16 mouse cellular contexts compared by ENCODE assay signal in the genomic region with DNA sequence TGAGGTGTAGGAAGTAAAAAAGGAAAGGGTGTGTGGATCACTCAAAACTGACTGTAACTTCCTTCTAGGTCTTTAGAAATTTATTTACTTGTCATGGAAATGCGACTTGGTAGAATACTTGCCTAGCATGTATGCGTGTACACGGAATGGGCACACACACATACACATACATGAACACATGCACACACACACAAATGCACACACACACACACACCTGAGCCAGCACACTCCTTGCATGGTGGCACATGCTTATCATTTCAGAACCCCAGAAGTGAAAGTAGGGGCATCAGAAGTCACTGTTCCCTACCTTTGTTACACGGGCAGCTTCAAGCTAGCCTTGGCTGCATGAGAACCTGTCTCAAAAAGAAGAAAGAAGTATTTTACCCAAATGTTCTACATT.
A peak's percentile ranks its signal among the peaks of the same experiment; 100 is the strongest.
DNase-seq lines count a peak whose midpoint lies in the region; ATAC-seq and TF ChIP-seq lines count a peak whose summit lies in the region.
"Had no signal": no experiment of that assay in that cellular context is flagged by ENCODE, and none has a peak within 500 bp of the region (broad histone marks: within the 10 kb centered on the region; RNA-seq: fewer than 3 reads in every experiment).

No protein-coding gene starts in this region.

- intact Hi-C loops in gastrocnemius, adult 2 months (cut with DNase I), result no loop called here

- H3K36me3 ChIP-seq in lung, postnatal 0 days (ENCODE audit: insufficient read depth, low read length), result no peaks in the 10 kb centered on the region
- no peaks in the 10 kb centered on the region for H3K36me3 ChIP-seq in intestine, embryonic 16.5 days (ENCODE audit: control insufficient read depth, insufficient read depth, low read length)
- no peaks in the 10 kb centered on the region for H3K36me3 ChIP-seq in stomach, postnatal 0 days (ENCODE audit: control insufficient read depth, insufficient read depth, low read length)
- H3K36me3 ChIP-seq: liver, embryonic 15.5 days had no signal

- TF ChIP-seq CTCF in gastrocnemius, adult 2 months (IDR thresholded peaks at IDR 0.05), result no peak
- TF ChIP-seq CTCF in lung, postnatal 0 days (IDR thresholded peaks at IDR 0.05), result no peak
- TF ChIP-seq CTCF in stomach, postnatal 0 days (IDR thresholded peaks at IDR 0.05; ENCODE audit: low read depth), result no peak

- no peak for TF ChIP-seq EP300 in lung, postnatal 0 days (IDR thresholded peaks at IDR 0.05)
- no peak for TF ChIP-seq EP300 in stomach, postnatal 0 days (optimal IDR thresholded peaks at IDR 0.05)

- H3K4me3 ChIP-seq in gastrocnemius, adult 2 months, result peak overlapping the region; percentile 79
- no peak overlapping the region for H3K4me3 ChIP-seq in lung, postnatal 0 days (ENCODE audit: low read depth, low read length)
- H3K4me3 ChIP-seq in intestine, embryonic 16.5 days (ENCODE audit: low read length), result peak overlapping the region; percentile 10
- peak overlapping the region; percentile 47 for H3K4me3 ChIP-seq in stomach, postnatal 0 days (ENCODE audit: low read depth, low read length)
- H3K4me3 ChIP-seq: liver, embryonic 15.5 days had no signal

- H3K27ac ChIP-seq in gastrocnemius, adult 2 months, result peak overlapping the region; percentile 86
- H3K27ac ChIP-seq in lung, postnatal 0 days (ENCODE audit: low read length), result no peak overlapping the region
- H3K27ac ChIP-seq in intestine, embryonic 16.5 days (ENCODE audit: low read length), result no peak overlapping the region
- peak overlapping the region; percentile 50; the same call in 1 of the 2 replicates for H3K27ac ChIP-seq in stomach, postnatal 0 days (replicated peaks)
- H3K27ac ChIP-seq: hindbrain, postnatal 0 days; liver, embryonic 15.5 days had no signal

- no peak for DNase-seq in gastrocnemius, adult 2 months
- no peak for DNase-seq in gastrocnemius, postnatal 25 days
- DNase-seq in lung, postnatal 0 days (ENCODE audit: low spot score), result no peak
- DNase-seq in lung, postnatal 25 days (ENCODE audit: low spot score), result no peak
- no peak for DNase-seq in stomach, postnatal 0 days (ENCODE audit: low spot score)
- no peak for DNase-seq in thymus, postnatal 25 days
- DNase-seq in retina, embryonic 14.5 days (ENCODE audit: low spot score), result no peak
- DNase-seq: adrenal gland, postnatal 36 days; heart, adult 11 months; heart, postnatal 14 days; midbrain, embryonic 14.5 days; right cerebral cortex, postnatal 25 days had no signal

- H3K4me2 ChIP-seq in lung, postnatal 0 days (replicated peaks; ENCODE audit: low read depth, low read length), result peak overlapping the region; percentile 9; the same call in 1 of the 2 replicates
- H3K4me2 ChIP-seq in intestine, embryonic 16.5 days (ENCODE audit: low read depth, low read length), result peak overlapping the region; percentile 40
- H3K4me2 ChIP-seq in stomach, postnatal 0 days (replicated peaks; ENCODE audit: low read depth), result peak overlapping the region; percentile 61
- H3K4me2 ChIP-seq: liver, embryonic 15.5 days had no signal

- H3K4me1 ChIP-seq in lung, postnatal 0 days (ENCODE audit: insufficient read depth, low read depth, low read length), result peaks cover 30% of the 10 kb centered on the region; the same call in 1 of the 2 replicates
- peaks cover 51% of the 10 kb centered on the region for H3K4me1 ChIP-seq in intestine, embryonic 16.5 days (ENCODE audit: control insufficient read depth, insufficient read depth, low read length)
- peaks cover 22% of the 10 kb centered on the region for H3K4me1 ChIP-seq in stomach, postnatal 0 days (replicated peaks; ENCODE audit: control insufficient read depth, insufficient read depth)

- no peaks in the 10 kb centered on the region for H3K9me3 ChIP-seq in lung, postnatal 0 days (ENCODE audit: low read length)
- H3K9me3 ChIP-seq in intestine, embryonic 16.5 days (ENCODE audit: control insufficient read depth, low read length), result no peaks in the 10 kb centered on the region
- H3K9me3 ChIP-seq in stomach, postnatal 0 days (ENCODE audit: control insufficient read depth, low read length), result no peaks in the 10 kb centered on the region
- H3K9me3 ChIP-seq: G1E; liver, embryonic 15.5 days had no signal

- WGBS in lung, postnatal 0 days, result 56% methylated on average over 4 of the region's 4 CpGs
- 70% methylated on average over 4 of the region's 4 CpGs for WGBS in intestine, embryonic 16.5 days
- WGBS in stomach, postnatal 0 days, result 68% methylated on average over 4 of the region's 4 CpGs

- H3K9ac ChIP-seq in lung, postnatal 0 days (replicated peaks; ENCODE audit: low read depth), result no peak overlapping the region
- no peak overlapping the region; the same call in 1 of the 2 replicates for H3K9ac ChIP-seq in intestine, embryonic 16.5 days (ENCODE audit: low read depth, low read length)
- no peak overlapping the region for H3K9ac ChIP-seq in stomach, postnatal 0 days (ENCODE audit: low read length)
- H3K9ac ChIP-seq: liver, embryonic 15.5 days had no signal

- ATAC-seq in lung, postnatal 0 days, result no peak
- ATAC-seq in intestine, embryonic 16.5 days, result no peak
- ATAC-seq in stomach, postnatal 0 days (ENCODE audit: low FRiP score, low TSS enrichment), result no peak
- ATAC-seq: hindbrain, postnatal 0 days had no signal

- no peaks in the 10 kb centered on the region for H3K27me3 ChIP-seq in lung, postnatal 0 days (replicated peaks; ENCODE audit: insufficient read depth, low read length)
- H3K27me3 ChIP-seq in intestine, embryonic 16.5 days (replicated peaks; ENCODE audit: control insufficient read depth, insufficient read depth, low read length), result no peaks in the 10 kb centered on the region
- H3K27me3 ChIP-seq in stomach, postnatal 0 days (ENCODE audit: control insufficient read depth, insufficient read depth, low read length), result no peaks in the 10 kb centered on the region
- H3K27me3 ChIP-seq: liver, embryonic 15.5 days had no signal

Comparison
In these comparisons a context has a peak if more than half of its experiments do, and no peak if none do; other contexts are left out.
1. H3K27ac ChIP-seq: peak in gastrocnemius, adult 2 months (single experiment) and stomach, postnatal 0 days (single experiment); none in lung, postnatal 0 days (single experiment) and intestine, embryonic 16.5 days (single experiment).
2. H3K4me2 ChIP-seq: peak in every context shown above with its lines; median percentile 61 in stomach, postnatal 0 days; 40 in intestine, embryonic 16.5 days; 9 in lung, postnatal 0 days.